Mouse (Mus musculus) CH12.LX (cell line): Measurements from ENCODE around the gene BC107364. TPM values are rescaled to one million over a fixed set of nuclear protein-coding genes. Genes with fewer than 3 reads are reported as not detected.

Experiments used
- DNase-seq: peaks from one replicate; pipeline ENCODE4 v3.0.0-alpha.2; 2013; ENCODE audit errors: extremely low read depth
- H3K27ac ChIP-seq: 2 replicates; pipeline ENCODE4 v1.5.1; 2012; ENCODE audit warnings: low read depth, mild to moderate bottlenecking, control low read depth, moderate library complexity; ENCODE audit not compliant: insufficient read depth
- H3K27me3 ChIP-seq: replicated peaks from 2 replicates; pipeline ENCODE3; 2012; ENCODE audit warnings: inconsistent platforms
- H3K36me3 ChIP-seq, 2 experiments: replicated peaks in 1 of 2; 2 replicates each; pipeline versions ENCODE3 to v1.6.1; 2012; ENCODE audit warnings: inconsistent platforms in 1 of 2, low read length in 1 of 2, mild to moderate bottlenecking in 1 of 2, mixed read lengths in 1 of 2, moderate library complexity in 1 of 2; ENCODE audit not compliant: control insufficient read depth in 1 of 2, insufficient read depth in 1 of 2
- H3K4me1 ChIP-seq, 2 experiments: 2 replicates each; pipeline ENCODE4 v1.6.1; 2012; ENCODE audit warnings: inconsistent platforms in 1 of 2, moderate library complexity in 1 of 2; ENCODE audit not compliant: insufficient read depth in 2 of 2, control insufficient read depth in 1 of 2
- H3K4me2 ChIP-seq: 2 replicates; pipeline ENCODE4 v1.6.1; 2012; ENCODE audit warnings: low read depth, mild to moderate bottlenecking, control low read depth; ENCODE audit not compliant: poor library complexity, insufficient read depth, severe bottlenecking
- H3K4me3 ChIP-seq, 3 experiments: fragments of 150-350 bp in 1 of 3; sonication (generic) in 1 of 3; replicated peaks in 1 of 3; 2 replicates each; pipeline versions ENCODE3 to v1.5.1; 2011 to 2012; ENCODE audit warnings: low read depth in 2 of 3, low read length in 2 of 3, mild to moderate bottlenecking in 2 of 3, moderate library complexity in 2 of 3, control low read depth in 1 of 3, improper control_type of control experiment in 1 of 3, inconsistent platforms in 1 of 3, mixed read lengths in 1 of 3; ENCODE audit not compliant: poor library complexity in 1 of 3
- H3K79me2 ChIP-seq: replicated peaks from 2 replicates; pipeline ENCODE4 v1.6.1; 2012; ENCODE audit warnings: mild to moderate bottlenecking, moderate library complexity; ENCODE audit not compliant: control insufficient read depth, poor library complexity, insufficient read depth, severe bottlenecking; ENCODE audit errors: extremely low read depth
- H3K9ac ChIP-seq: 2 replicates; pipeline ENCODE4 v1.6.1; 2012; ENCODE audit warnings: low read depth, mild to moderate bottlenecking, control low read depth, moderate library complexity; ENCODE audit not compliant: insufficient read depth
- H3K9me3 ChIP-seq: replicated peaks from 2 replicates; pipeline ENCODE3; 2012; ENCODE audit warnings: low read length, inconsistent platforms, mixed read lengths
- BHLHE40 ChIP-seq: IDR thresholded peaks from 2 replicates; pipeline ENCODE4 v1.6.1; 2011; ENCODE audit warnings: mild to moderate bottlenecking, low read depth, low read length, improper control_type of control experiment
- CHD1 ChIP-seq: IDR thresholded peaks from 2 replicates; pipeline ENCODE4 v1.6.1; 2012; ENCODE audit warnings: low read depth, low read length, improper control_type of control experiment, inconsistent platforms
- CHD2 ChIP-seq: IDR thresholded peaks from 2 replicates; pipeline ENCODE4 v1.6.1; 2011; ENCODE audit warnings: low read length, improper control_type of control experiment
- CTCF ChIP-seq, 2 experiments: IDR thresholded peaks in 1 of 2; conservative IDR thresholded peaks in 1 of 2; 2 replicates each; pipeline ENCODE4 v1.5.1; 2011 to 2012; ENCODE audit warnings: low read depth in 2 of 2, low read length in 2 of 2, improper control_type of control experiment in 1 of 2, inconsistent platforms in 1 of 2, mild to moderate bottlenecking in 1 of 2, moderate library complexity in 1 of 2
- E2F4 ChIP-seq: IDR thresholded peaks from 2 replicates; pipeline ENCODE4 v1.6.1; 2011; ENCODE audit warnings: low read depth, low read length, improper control_type of control experiment; ENCODE audit not compliant: insufficient replicate concordance
- ELF1 ChIP-seq: IDR thresholded peaks from 2 replicates; pipeline ENCODE4 v1.6.1; 2014; ENCODE audit warnings: low read depth, mild to moderate bottlenecking, inconsistent platforms, low read length, improper control_type of control experiment
- EP300 ChIP-seq: IDR thresholded peaks from 2 replicates; pipeline ENCODE4 v1.6.1; 2011; ENCODE audit warnings: low read length, improper control_type of control experiment
- ETS1 ChIP-seq: conservative IDR thresholded peaks from 2 replicates; pipeline ENCODE4 v1.6.1; 2012; ENCODE audit warnings: low read depth, mild to moderate bottlenecking, inconsistent platforms, low read length, improper control_type of control experiment, moderate library complexity
- IRF4 ChIP-seq: IDR thresholded peaks from 2 replicates; pipeline ENCODE4 v1.6.1; 2014; ENCODE audit warnings: low read depth, mild to moderate bottlenecking, inconsistent platforms, low read length, improper control_type of control experiment
- JUN ChIP-seq: IDR thresholded peaks from 2 replicates; pipeline ENCODE4 v1.6.1; 2011; ENCODE audit warnings: low read depth, mild to moderate bottlenecking, low read length, improper control_type of control experiment, moderate library complexity; ENCODE audit not compliant: insufficient read depth
- MAFK ChIP-seq: IDR thresholded peaks from 2 replicates; pipeline ENCODE4 v1.6.1; 2011; ENCODE audit warnings: low read length, improper control_type of control experiment; ENCODE audit not compliant: insufficient replicate concordance
- MAX ChIP-seq: IDR thresholded peaks from 2 replicates; pipeline ENCODE4 v1.6.1; 2011; ENCODE audit warnings: low read length, improper control_type of control experiment
- MAZ ChIP-seq: IDR thresholded peaks from 2 replicates; pipeline ENCODE4 v1.6.1; 2012; ENCODE audit warnings: low read depth, mild to moderate bottlenecking, inconsistent platforms, low read length, improper control_type of control experiment, moderate library complexity
- MEF2A ChIP-seq: IDR thresholded peaks from 2 replicates; pipeline ENCODE4 v1.6.1; 2014; ENCODE audit warnings: low read depth, mild to moderate bottlenecking, inconsistent platforms, low read length, improper control_type of control experiment, borderline replicate concordance
- MYC ChIP-seq: IDR thresholded peaks from 2 replicates; pipeline ENCODE4 v1.6.1; 2011; ENCODE audit warnings: low read depth, mild to moderate bottlenecking, improper control_type of control experiment, low read length
- NRF1 ChIP-seq: IDR thresholded peaks from 2 replicates; pipeline ENCODE4 v1.6.1; 2014; ENCODE audit warnings: low read depth, mild to moderate bottlenecking, inconsistent platforms, low read length, improper control_type of control experiment, moderate library complexity
- PAX5 ChIP-seq: IDR thresholded peaks from 2 replicates; pipeline ENCODE4 v1.6.1; 2012; ENCODE audit warnings: low read length, inconsistent platforms, mixed read lengths
- SMC3 ChIP-seq: IDR thresholded peaks from 2 replicates; pipeline ENCODE4 v1.6.1; 2011; ENCODE audit warnings: low read depth, low read length, improper control_type of control experiment
- TBP ChIP-seq: conservative IDR thresholded peaks from 2 replicates; pipeline ENCODE4 v1.6.1; 2011; ENCODE audit warnings: low read depth, low read length, improper control_type of control experiment
- TCF12 ChIP-seq: IDR thresholded peaks from 2 replicates; pipeline ENCODE4 v1.6.1; 2014; ENCODE audit warnings: low read depth, mild to moderate bottlenecking, inconsistent platforms, low read length, improper control_type of control experiment
- UBTF ChIP-seq: IDR thresholded peaks from 2 replicates; pipeline ENCODE4 v1.6.1; 2012; ENCODE audit warnings: low read depth, mild to moderate bottlenecking, inconsistent platforms, low read length, improper control_type of control experiment, moderate library complexity
- USF1 ChIP-seq: IDR thresholded peaks from 2 replicates; pipeline ENCODE4 v1.6.1; 2014; ENCODE audit warnings: low read depth, mild to moderate bottlenecking, inconsistent platforms, low read length, improper control_type of control experiment
- USF2 ChIP-seq: conservative IDR thresholded peaks from 2 replicates; pipeline ENCODE4 v1.6.1; 2011; ENCODE audit warnings: low read depth, low read length, improper control_type of control experiment
- ZC3H11A ChIP-seq: IDR thresholded peaks from 2 replicates; pipeline ENCODE4 v1.6.1; 2012; ENCODE audit warnings: low read depth, mild to moderate bottlenecking, inconsistent platforms, low read length, improper control_type of control experiment
- ZKSCAN1 ChIP-seq: IDR thresholded peaks from 2 replicates; pipeline ENCODE4 v1.6.1; 2012; ENCODE audit warnings: low read depth, inconsistent platforms, low read length, improper control_type of control experiment, borderline replicate concordance
- dilution Hi-C: fragments of 300-500 bp; cut with MboI; formaldehyde crosslinking; loops from 2 replicates; pipeline ENCODE4 v1.14.3; 2020; ENCODE audit warnings: low sequenced_read_pairs; ENCODE audit not compliant: extremely low pct_unique_long_range_greater_than_20kb, extremely low pct_ligation_motif_present
- in situ Hi-C: fragments of 300-500 bp; cut with MboI; formaldehyde crosslinking; loops from 3 replicates; pipeline ENCODE4 v1.14.3; 2019; ENCODE audit warnings: low sequenced_read_pairs, low pct_ligation_motif_present, low pct_unique_long_range_greater_than_20kb, mixed read lengths
- polyA plus RNA-seq: library from polyadenylated mRNA; unstranded; fragments of >175 nt; gene quantifications from 2 replicates; pipeline ENCODE4 v1.2.1, GENCODE M21; 2012; ENCODE audit warnings: low read depth; ENCODE audit not compliant: insufficient read length
- total RNA-seq, 2 experiments: library from RNA; depleted of rRNA; stranded (reverse); fragments of 300-350 nt in 1 of 2; fragments of >200 nt in 1 of 2; gene quantifications; 2 replicates each; pipeline ENCODE4 v1.2.3; 2012 to 2014

The BC107364 gene
- total and polyA plus RNA-seq, 3 experiments, result 0.13 TPM; not detected in 2

GRCm38 (mm10) chr3:96429819-96430132 is 22.3 kb downstream of the BC107364 start (continued):
- TF ChIP-seq MAX, result no peak
- TF ChIP-seq ELF1, result no peak
- TF ChIP-seq CTCF (conservative IDR thresholded peaks at IDR 0.05 in 1 of 2, IDR thresholded peaks at IDR 0.05 in 1 of 2; ENCODE audit: low read depth in 2 of 2, low read length in 2 of 2), result no peak
- TF ChIP-seq IRF4, result 0 out of 2 replicates have a peak, but pooled peaks have one; percentile 26

GRCm38 (mm10) chr3:96428941-96429818 is 22.9 kb downstream of the BC107364 start:
- peak overlapping the region; percentile 32 for H3K27ac ChIP-seq
- no peaks in the 10 kb centered on the region for H3K9me3 ChIP-seq
- H3K79me2 ChIP-seq, result no peaks in the 10 kb centered on the region
- H3K27me3 ChIP-seq, result no peaks in the 10 kb centered on the region
- 0 out of 2 replicates have a peak overlapping the region, but pooled peaks have one; percentile 15 for H3K9ac ChIP-seq
- dilution Hi-C loops, result no loop called here
- TF ChIP-seq TBP, result 0 out of 2 replicates have a peak, but pooled peaks have one; percentile 29
- TF ChIP-seq MAX, result 0 out of 2 replicates have a peak, but pooled peaks have one; percentile 21
- no peak for TF ChIP-seq CHD1
- TF ChIP-seq ETS1, result no peak
- peak; percentile 9; the same call in 1 of the 2 replicates for TF ChIP-seq EP300
- TF ChIP-seq BHLHE40, result 0 out of 2 replicates have a peak, but pooled peaks have one; percentile 9
- 0 out of 2 replicates have a peak, but pooled peaks have one; percentile 15 for TF ChIP-seq MAZ
- no peak for TF ChIP-seq MAFK
- TF ChIP-seq, all 38 proteins: peak for 5
- in situ Hi-C loops, result no loop called here
- Histone ChIP-seq H3K4me2 (peak overlapping the region; percentile 85), H3K4me3 (peak overlapping the region; percentile 16 to 25 (median 20)), H3K36me3 (no peaks in the 10 kb centered on the region), H3K4me1 (peaks cover 14 to 46% of the 10 kb centered on the region in 2 experiments)
- DNase-seq, result peak; percentile 55

- H3K79me2 ChIP-seq, result no peaks in the 10 kb centered on the region
- peak overlapping the region; percentile 93 for H3K9ac ChIP-seq
- H3K27me3 ChIP-seq, result no peaks in the 10 kb centered on the region
- H3K4me3 ChIP-seq, result peak overlapping the region; percentile 54 to 73 (median 59)
- H3K4me1 ChIP-seq, result peaks cover 14 to 53% of the 10 kb centered on the region in 2 experiments
- H3K27ac ChIP-seq, result no peak overlapping the region
- H3K36me3 ChIP-seq, result no peaks in the 10 kb centered on the region
- dilution Hi-C loops (no loop called here), in situ Hi-C loops (no loop called here)
- H3K9me3 ChIP-seq, result no peaks in the 10 kb centered on the region
- peak; percentile 87 for DNase-seq
- H3K4me2 ChIP-seq, result peak overlapping the region; percentile 68
- TF ChIP-seq MYC (no peak), ZKSCAN1 (no peak), UBTF (no peak), IRF4 (peak; percentile 22; the same call in 1 of the 2 replicates), USF1 (no peak), BHLHE40 (no peak), TCF12 (no peak), ETS1 (no peak), EP300 (no peak), SMC3 (peak; percentile 15; the same call in 1 of the 2 replicates), ELF1 (peak; percentile 98), CHD2 (no peak), JUN (peak; percentile 62), MAFK (peak; percentile 96), E2F4 (0 out of 2 replicates have a peak, but pooled peaks have one; percentile 61), ZC3H11A (no peak), CTCF (conservative IDR thresholded peaks at IDR 0.05 in 1 of 2, IDR thresholded peaks at IDR 0.05 in 1 of 2; ENCODE audit: low read depth in 2 of 2, low read length in 2 of 2) (peak in 1 of 2 experiments; percentile 46; a peak in 2 of 4 replicates), MEF2A (no peak), NRF1 (peak; percentile 71), PAX5 (no peak), USF2 (no peak)
Measured at GRCm38 (mm10) chr3:96427761-96428462, 24.2 kb downstream of the BC107364 start.
